Mouse (Mus musculus): ENCODE data around the gene Prss41. TPM values are rescaled to one million over a fixed set of nuclear protein-coding genes. Genes with fewer than 3 reads are reported as not detected.

Gene Prss41
- polyA plus RNA-seq, 1 experiment from 2014 or later = 2.1 TPM

DNA sequence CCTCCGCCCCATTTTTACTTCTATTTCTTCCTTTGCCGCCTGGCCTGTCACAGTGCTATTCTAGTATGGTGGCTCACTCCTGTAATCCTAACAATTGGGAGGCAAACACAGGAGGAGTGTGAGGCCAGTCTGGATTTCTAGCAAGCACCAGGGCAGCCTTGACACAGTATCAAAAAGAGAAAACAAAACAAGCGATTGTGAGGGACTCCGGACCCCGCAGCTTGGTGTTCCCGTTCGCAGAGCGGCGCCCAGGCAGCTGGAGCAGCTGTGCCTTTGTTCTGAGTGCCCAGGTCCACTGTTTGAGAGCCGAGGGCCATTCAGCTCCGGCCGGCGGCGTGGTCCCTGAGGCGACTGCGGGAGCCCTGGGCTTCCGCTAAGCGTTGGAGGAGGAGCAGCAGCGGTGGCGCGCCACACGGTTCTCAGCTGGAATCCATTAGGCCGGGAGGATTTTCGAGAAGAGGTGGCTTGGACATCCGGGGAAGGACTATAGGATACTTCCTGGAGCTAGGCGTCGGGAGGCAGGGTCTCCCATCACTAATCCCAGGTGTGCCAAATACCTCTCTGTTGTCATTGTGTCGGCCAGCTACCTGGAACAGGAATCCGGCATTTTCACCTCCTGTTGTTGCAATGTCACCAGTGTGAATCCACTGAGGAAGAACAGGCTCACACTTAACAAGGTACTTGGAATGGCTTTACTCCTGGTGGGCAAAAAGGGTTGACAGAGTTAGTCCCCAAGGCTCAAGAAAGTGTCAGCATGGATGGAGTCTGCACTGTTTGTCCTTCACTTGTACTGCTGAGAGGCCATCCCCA, 53.5 kb downstream of the Prss41 start, which contains the start of gene Srrm2:
Gene Srrm2, plus strand, starts transcription at position 264 of the 810 bp plus-strand sequence.
- Histone ChIP-seq H3K4me3 (ENCODE audit: low read depth, low read length) (peak within 1 kb of the TSS; percentile 34), H3K36me3 (replicated peaks; ENCODE audit: control insufficient read depth, insufficient read depth, low read depth, low read length) (no peaks in the 10 kb centered on the region), H3K27ac (replicated peaks; ENCODE audit: low read depth, low read length) (peak within 1 kb of the TSS; percentile 87), H3K4me1 (ENCODE audit: control insufficient read depth, insufficient read depth, low read length) (no peaks in the 10 kb centered on the region), H3K4me2 (ENCODE audit: low read depth, low read length) (peak within 1 kb of the TSS; percentile 57), H3K9ac (replicated peaks; ENCODE audit: low read length) (peak within 1 kb of the TSS; percentile 68), H3K27me3 (ENCODE audit: control insufficient read depth, insufficient read depth, low read length) (no peaks in the 10 kb centered on the region), H3K9me3 (replicated peaks; ENCODE audit: control insufficient read depth, low read length) (no peaks in the 10 kb centered on the region)
- DNase-seq (ENCODE audit: low spot score) (peak; percentile 88), ATAC-seq (replicated peaks; ENCODE audit: insufficient number of reproducible peaks, low FRiP score, low TSS enrichment, low read depth) (peak; percentile 54)
- WGBS = 1% methylated on average over 29 of the region's 29 CpGs

DNA sequence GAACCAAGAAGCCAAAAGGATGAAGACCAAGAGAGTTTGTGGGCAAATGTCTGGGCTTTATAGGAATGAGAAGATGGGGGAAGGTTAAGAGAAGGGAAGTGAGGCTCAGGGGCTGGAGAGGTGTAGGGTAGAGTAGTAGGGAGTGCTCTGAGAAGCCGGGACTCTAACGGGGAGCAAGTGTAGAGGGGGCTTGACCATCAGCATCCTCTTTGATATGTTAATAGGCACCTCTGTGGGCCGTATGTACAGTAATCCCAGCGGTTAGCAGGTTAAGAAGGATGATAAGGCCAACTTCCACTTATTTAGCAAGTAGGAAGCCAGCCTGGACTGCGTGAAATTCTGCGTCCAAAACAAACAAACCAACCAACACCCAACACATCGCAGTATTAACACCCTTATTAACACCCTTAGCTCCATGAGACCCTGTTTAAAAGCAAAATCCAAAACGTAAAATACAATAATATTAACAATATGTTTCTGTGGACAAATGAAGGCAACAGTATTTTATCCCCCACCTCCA, 54.2 kb downstream of the Prss41 start:
- DNase-seq (ENCODE audit: low spot score) = peak; percentile 8
- 11% methylated on average over 8 of the region's 8 CpGs for WGBS
- Histone ChIP-seq H3K4me2 (ENCODE audit: low read depth, low read length) (peak overlapping the region; percentile 57), H3K27ac (replicated peaks; ENCODE audit: low read depth, low read length) (peak overlapping the region; percentile 87; the same call in 1 of the 2 replicates), H3K36me3 (replicated peaks; ENCODE audit: control insufficient read depth, insufficient read depth, low read depth, low read length) (no peaks in the 10 kb centered on the region), H3K27me3 (ENCODE audit: control insufficient read depth, insufficient read depth, low read length) (no peaks in the 10 kb centered on the region), H3K9me3 (replicated peaks; ENCODE audit: control insufficient read depth, low read length) (no peaks in the 10 kb centered on the region), H3K4me1 (ENCODE audit: control insufficient read depth, insufficient read depth, low read length) (no peaks in the 10 kb centered on the region), H3K9ac (replicated peaks; ENCODE audit: low read length) (peak overlapping the region; percentile 68), H3K4me3 (ENCODE audit: low read depth, low read length) (peak overlapping the region; percentile 34)
- no peak for ATAC-seq (replicated peaks; ENCODE audit: insufficient number of reproducible peaks, low FRiP score, low TSS enrichment, low read depth)

DNA sequence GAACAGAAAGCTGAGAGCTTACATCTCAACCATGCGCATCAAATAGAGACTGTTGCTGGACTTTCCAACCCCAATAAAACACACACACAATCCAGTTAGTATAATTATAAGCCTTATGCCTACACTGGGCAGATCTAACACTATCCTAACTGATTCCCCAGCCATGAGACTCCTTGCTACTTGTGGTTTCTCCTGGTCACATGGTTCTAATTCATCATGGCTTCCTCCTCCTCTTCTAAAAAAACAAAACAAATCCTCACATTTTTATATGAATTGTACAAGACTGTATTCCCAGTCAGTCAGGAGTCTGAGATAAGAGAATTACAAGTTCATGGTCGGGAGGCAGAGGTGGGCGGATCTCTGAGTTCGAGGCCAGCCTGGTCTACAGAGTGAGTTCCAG, 55.0 kb downstream of the Prss41 start:
- Histone ChIP-seq H3K9ac (replicated peaks; ENCODE audit: low read length) (no peak overlapping the region), H3K9me3 (replicated peaks; ENCODE audit: control insufficient read depth, low read length) (no peaks in the 10 kb centered on the region), H3K4me3 (ENCODE audit: low read depth, low read length) (no peak overlapping the region), H3K4me2 (ENCODE audit: low read depth, low read length) (no peak overlapping the region), H3K27me3 (ENCODE audit: control insufficient read depth, insufficient read depth, low read length) (no peaks in the 10 kb centered on the region), H3K36me3 (replicated peaks; ENCODE audit: control insufficient read depth, insufficient read depth, low read depth, low read length) (no peaks in the 10 kb centered on the region), H3K4me1 (ENCODE audit: control insufficient read depth, insufficient read depth, low read length) (no peaks in the 10 kb centered on the region), H3K27ac (replicated peaks; ENCODE audit: low read depth, low read length) (no peak overlapping the region)
- DNase-seq (ENCODE audit: low spot score) = no peak
- 90% methylated on average over 4 of the region's 4 CpGs for WGBS
- no peak for ATAC-seq (replicated peaks; ENCODE audit: insufficient number of reproducible peaks, low FRiP score, low TSS enrichment, low read depth)

Small RNA genes lying within 50 kb of the gene (microRNA-seq; reads per million reads assigned to microRNA genes)
- 4.7 reads per million, percentile 2 among the genes with 10 or more reads in this experiment for gene Mir5125 (ENCODE audit: borderline number of aligned reads)

Other genes with a start within 250 kb of the Prss41 start
- 17.1 and 19.0 TPM in 2 replicates for gene Zfp13, start 244.7 kb downstream of the Prss41 start, polyA plus RNA-seq (2014; fragmentation: Nextera tagmentation; extraction: Ambion mirVana)
- 0.28 and 0.59 TPM in 2 replicates for gene Zscan10, start 243.3 kb downstream of the Prss41 start, polyA plus RNA-seq (2014; fragmentation: Nextera tagmentation; extraction: Ambion mirVana)
- 0.17 and 0.46 TPM in 2 replicates for gene Mmp25, start 198.9 kb downstream of the Prss41 start, polyA plus RNA-seq (2014; fragmentation: Nextera tagmentation; extraction: Ambion mirVana)
- gene Bicdl2, start 183.7 kb downstream of the Prss41 start, polyA plus RNA-seq (2014; fragmentation: Nextera tagmentation; extraction: Ambion mirVana) = 0.84 and 1.0 TPM in 2 replicates
- gene Hcfc1r1, start 170.6 kb downstream of the Prss41 start, polyA plus RNA-seq (2014; fragmentation: Nextera tagmentation; extraction: Ambion mirVana) = 47.9 and 50.5 TPM in 2 replicates
- 49.3 and 55.6 TPM in 2 replicates for gene Thoc6, start 170.3 kb downstream of the Prss41 start, polyA plus RNA-seq (2014; fragmentation: Nextera tagmentation; extraction: Ambion mirVana)
- gene Tnfrsf12a, start 166.7 kb downstream of the Prss41 start, polyA plus RNA-seq (2014; fragmentation: Nextera tagmentation; extraction: Ambion mirVana) = 5.8 and 6.8 TPM in 2 replicates
- 48.9 and 54.7 TPM in 2 replicates for gene Cldn6, start 164.9 kb downstream of the Prss41 start, polyA plus RNA-seq (2014; fragmentation: Nextera tagmentation; extraction: Ambion mirVana)
- 8.7 and 15.5 TPM in 2 replicates for gene Cldn9, start 160.1 kb downstream of the Prss41 start, polyA plus RNA-seq (2014; fragmentation: Nextera tagmentation; extraction: Ambion mirVana)
- 0.20 and 0.22 TPM in 2 replicates for gene 1520401A03Rik, start 121.4 kb downstream of the Prss41 start, polyA plus RNA-seq (2014; fragmentation: Nextera tagmentation; extraction: Ambion mirVana)
- 29.5 and 37.3 TPM in 2 replicates for gene Pkmyt1, start 117.8 kb downstream of the Prss41 start, polyA plus RNA-seq (2014; fragmentation: Nextera tagmentation; extraction: Ambion mirVana)
- 11.8 and 12.1 TPM in 2 replicates for gene Paqr4, start 103.3 kb downstream of the Prss41 start, polyA plus RNA-seq (2014; fragmentation: Nextera tagmentation; extraction: Ambion mirVana)
- 8.1 and 11.7 TPM in 2 replicates for gene Kremen2, start 98.3 kb downstream of the Prss41 start, polyA plus RNA-seq (2014; fragmentation: Nextera tagmentation; extraction: Ambion mirVana)
- 88.3 and 103 TPM in 2 replicates for gene Flywch1, start 72.6 kb downstream of the Prss41 start, polyA plus RNA-seq (2014; fragmentation: Nextera tagmentation; extraction: Ambion mirVana)
- 35.4 and 45.5 TPM in 2 replicates for gene Flywch2, start 58.1 kb downstream of the Prss41 start, polyA plus RNA-seq (2014; fragmentation: Nextera tagmentation; extraction: Ambion mirVana)
- 346 and 389 TPM in 2 replicates for gene Srrm2, start 53.6 kb downstream of the Prss41 start, polyA plus RNA-seq (2014; fragmentation: Nextera tagmentation; extraction: Ambion mirVana)
- 1,057 and 1,139 TPM in 2 replicates for gene Elob, start 15.0 kb downstream of the Prss41 start, polyA plus RNA-seq (2014; fragmentation: Nextera tagmentation; extraction: Ambion mirVana)
- gene Prss33, start 8.1 kb downstream of the Prss41 start, polyA plus RNA-seq (2014; fragmentation: Nextera tagmentation; extraction: Ambion mirVana) = 0.29 TPM in 1 of 2 replicates, not detected in the other
- gene Prss32, start 317 bp downstream of the Prss41 start, polyA plus RNA-seq (2014; fragmentation: Nextera tagmentation; extraction: Ambion mirVana) = not detected in 2 replicates
- gene Prss21, start 23.9 kb upstream of the Prss41 start, polyA plus RNA-seq (2014; fragmentation: Nextera tagmentation; extraction: Ambion mirVana) = not detected in 2 replicates
- gene Dcpp1, start 36.7 kb upstream of the Prss41 start, polyA plus RNA-seq (2014; fragmentation: Nextera tagmentation; extraction: Ambion mirVana) = not detected in 2 replicates
- not detected in 2 replicates for gene Dcpp2, start 36.7 kb upstream of the Prss41 start, polyA plus RNA-seq (2014; fragmentation: Nextera tagmentation; extraction: Ambion mirVana)
- not detected in 2 replicates for gene Dcpp3, start 73.3 kb upstream of the Prss41 start, polyA plus RNA-seq (2014; fragmentation: Nextera tagmentation; extraction: Ambion mirVana)
- not detected in 2 replicates for gene Sbp, start 97.5 kb upstream of the Prss41 start, polyA plus RNA-seq (2014; fragmentation: Nextera tagmentation; extraction: Ambion mirVana)
- not detected in 2 replicates for gene Sbpl, start 111.1 kb upstream of the Prss41 start, polyA plus RNA-seq (2014; fragmentation: Nextera tagmentation; extraction: Ambion mirVana)
- gene Prss30, start 136.4 kb upstream of the Prss41 start, polyA plus RNA-seq (2014; fragmentation: Nextera tagmentation; extraction: Ambion mirVana) = not detected in 2 replicates
- gene Prss22, start 153.9 kb upstream of the Prss41 start, polyA plus RNA-seq (2014; fragmentation: Nextera tagmentation; extraction: Ambion mirVana) = 0.94 and 1.7 TPM in 2 replicates
- gene Prss27, start 194.0 kb upstream of the Prss41 start, polyA plus RNA-seq (2014; fragmentation: Nextera tagmentation; extraction: Ambion mirVana) = 0.17 TPM in 1 of 2 replicates, not detected in the other
- 84.3 and 88.8 TPM in 2 replicates for gene Kctd5, start 229.3 kb upstream of the Prss41 start, polyA plus RNA-seq (2014; fragmentation: Nextera tagmentation; extraction: Ambion mirVana)

Data from embryonic facial prominence, embryonic 11.5 days (tissue).